Mouse (Mus musculus) layer of hippocampus, adult 2 months (tissue): ENCODE data around the gene Hnrnph3. TPM values are rescaled to one million over a fixed set of nuclear protein-coding genes. Genes with fewer than 3 reads are reported as not detected.
A peak's percentile ranks its signal among the peaks of the same experiment; 100 is the strongest.
"Not testable (repeated sequence)": the region's sequence is repeated elsewhere in the genome, so short reads cannot be mapped to it uniquely, and the experiment has no call there.

Experiments used
- DNase-seq, 2 experiments: peaks; one replicate each; pipeline ENCODE4 v3.0.0; 2022; ENCODE audit warnings: low spot score in 2 of 2
- H3K27ac ChIP-seq: fragments of 200-600 bp; 2 replicates; pipeline ENCODE4 v1.8.1; 2022
- H3K4me3 ChIP-seq: fragments of 200-600 bp; 2 replicates; pipeline ENCODE4 v1.8.1; 2022; ENCODE audit warnings: mild to moderate bottlenecking
- CTCF ChIP-seq: fragments of 200-600 bp; conservative IDR thresholded peaks from 2 replicates; pipeline ENCODE4 v1.8.1; 2022; ENCODE audit warnings: antibody characterized with exemption, mild to moderate bottlenecking, moderate library complexity
- long read RNA-seq, 2 experiments: library from polyadenylated mRNA; stranded (forward); transcript quantifications; one replicate each; pipeline ENCODE4 v2.0.0; 2021; ENCODE audit warnings: borderline mapping rate in 2 of 2
- total RNA-seq, 2 experiments: library from RNA; stranded (reverse); gene quantifications; 2 replicates each; pipeline ENCODE4 v1.2.3; 2021

Hnrnph3 gene
- 10 to 100 TPM; 51.1 to 65.3 TPM for total RNA-seq
- long read RNA-seq, experiment 1, transcript Hnrnph3-201 (10 exons, 2,213 nt): major isoform, 10 of 32 reads
- long read RNA-seq, experiment 1, partial matches to known transcripts: 4 of 32 reads
- long read RNA-seq, experiment 1, other reads (novel, unspliced or antisense): 15 of 32 reads
- long read RNA-seq, experiment 2, transcript Hnrnph3-201 (10 exons, 2,213 nt): major isoform, 9 of 34 reads
- long read RNA-seq, experiment 2, partial matches to known transcripts: 8 of 34 reads
- long read RNA-seq, experiment 2, other reads (novel, unspliced or antisense): 11 of 34 reads

DNA sequence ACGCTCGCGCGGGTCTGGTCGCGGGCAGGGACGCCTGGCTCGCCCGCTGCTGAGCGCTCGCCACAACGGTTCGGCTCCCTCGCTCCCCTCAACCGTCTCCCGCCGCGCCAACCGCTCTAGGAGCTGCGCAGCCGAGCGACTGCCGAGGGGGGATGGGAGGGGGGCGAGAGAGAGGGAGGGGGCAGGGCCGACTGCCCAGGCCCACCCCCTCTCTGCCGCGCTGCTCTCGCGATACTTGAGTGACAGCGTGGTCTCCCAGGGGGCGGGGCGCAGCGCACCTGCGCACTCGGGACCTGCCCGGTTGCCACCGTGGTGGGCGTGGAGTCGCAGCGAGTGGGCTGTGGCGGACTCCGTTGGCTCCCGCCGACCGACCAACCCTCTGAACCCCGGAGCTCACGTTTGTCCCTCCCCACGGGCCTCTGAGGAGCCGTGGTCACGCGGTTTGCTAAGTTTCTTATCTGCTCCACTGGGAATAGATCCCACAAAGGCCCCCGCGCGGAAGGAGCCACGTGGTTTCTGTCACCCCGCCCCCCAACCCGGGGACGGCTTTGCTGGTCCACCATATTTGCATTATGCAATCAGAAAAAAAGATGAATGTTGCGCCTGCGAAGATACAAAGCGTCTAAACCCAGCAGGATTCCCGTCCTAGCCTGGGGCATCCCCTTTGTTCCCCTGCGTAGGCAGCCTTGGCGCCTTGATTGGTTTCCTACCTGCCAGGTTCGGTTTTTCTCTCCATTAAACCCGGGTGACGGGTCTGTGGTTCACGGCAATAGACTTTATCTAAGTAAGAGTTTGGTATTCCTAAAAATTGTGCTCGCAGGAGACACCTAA lies at the start of gene Hnrnph3, which contains the start of gene Pbld2:
Hnrnph3 (minus strand) TSS at position 469 of the 831 bp plus-strand sequence.
Pbld2 (plus strand) TSS at position 567 of the 831 bp plus-strand sequence.
- peak within 1 kb of the TSS; percentile 72 for H3K4me3 ChIP-seq
- peak; percentile 97 to 99 for DNase-seq
- no peak for TF ChIP-seq CTCF
- peak within 1 kb of the TSS; percentile 99 for H3K27ac ChIP-seq

DNA sequence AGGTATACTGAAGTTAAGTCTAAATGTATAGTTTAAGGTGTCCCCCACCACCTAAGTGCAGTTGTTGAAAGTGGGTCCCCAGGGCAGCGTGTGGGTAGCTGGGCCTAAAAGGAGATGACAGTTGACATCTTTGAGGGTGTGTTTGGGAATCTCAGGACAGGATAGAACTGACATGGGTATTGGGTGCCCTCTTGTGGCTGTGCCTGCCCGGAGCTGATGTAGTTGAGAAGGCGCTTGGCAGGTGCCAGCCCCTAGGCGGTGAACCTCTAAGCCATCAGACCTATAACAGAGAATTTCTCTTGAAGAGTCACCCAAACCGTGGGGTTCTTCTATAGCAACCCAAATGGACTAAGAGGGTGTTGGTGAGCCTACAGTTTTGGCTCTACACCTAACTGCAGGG lies 42.0 kb upstream of the Hnrnph3 start:
- Histone ChIP-seq H3K27ac (no peak overlapping the region), H3K4me3 (no peak overlapping the region)
- peak; percentile 94; the same call in 1 of the 2 replicates for TF ChIP-seq CTCF
- peak; percentile 72 to 83 for DNase-seq

DNA sequence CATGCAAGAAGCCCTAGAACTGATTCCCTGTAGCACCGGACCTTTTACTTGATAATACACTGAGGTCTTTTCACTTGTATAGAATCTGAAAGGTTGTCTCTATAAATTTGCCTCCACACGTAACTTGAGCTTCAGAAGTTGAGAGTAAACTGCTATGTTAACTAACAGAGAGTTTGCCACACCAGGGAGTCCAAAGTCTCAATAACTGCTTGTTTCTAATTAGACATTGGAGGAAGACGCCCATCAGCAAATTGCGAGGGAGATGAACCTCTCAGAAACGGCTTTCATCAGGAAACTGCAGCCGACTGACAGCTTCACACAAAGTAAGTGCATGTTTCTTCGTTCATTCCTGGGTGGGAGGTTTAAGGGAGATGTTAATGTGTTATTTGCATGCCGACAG lies 41.5 kb upstream of the Hnrnph3 start:
- Histone ChIP-seq H3K4me3 (no peak overlapping the region), H3K27ac (no peak overlapping the region)
- TF ChIP-seq CTCF: no peak
- DNase-seq: no peak

DNA sequence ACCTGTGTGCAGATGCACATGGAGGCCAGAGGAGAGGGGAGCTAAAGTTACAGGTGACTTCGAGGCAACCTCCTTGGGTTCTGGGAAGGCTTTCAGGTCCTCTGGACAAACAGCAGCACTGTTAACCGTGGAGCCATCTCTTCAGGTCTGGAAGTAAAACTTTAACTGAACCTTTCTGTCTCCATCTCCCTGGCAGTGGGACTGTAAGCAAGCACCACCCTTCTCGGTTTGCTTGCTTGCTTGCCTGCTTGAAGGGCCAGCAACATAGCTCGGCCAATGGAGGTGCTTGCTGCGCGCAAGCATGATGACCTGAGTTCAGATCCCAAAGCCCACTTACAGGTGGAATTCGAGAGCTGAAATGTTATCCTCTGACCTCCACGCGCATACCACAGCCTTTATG lies 40.5 kb upstream of the Hnrnph3 start:
- no peak for DNase-seq
- no peak for TF ChIP-seq CTCF
- Histone ChIP-seq H3K27ac (no peak overlapping the region), H3K4me3 (no peak overlapping the region)

DNA sequence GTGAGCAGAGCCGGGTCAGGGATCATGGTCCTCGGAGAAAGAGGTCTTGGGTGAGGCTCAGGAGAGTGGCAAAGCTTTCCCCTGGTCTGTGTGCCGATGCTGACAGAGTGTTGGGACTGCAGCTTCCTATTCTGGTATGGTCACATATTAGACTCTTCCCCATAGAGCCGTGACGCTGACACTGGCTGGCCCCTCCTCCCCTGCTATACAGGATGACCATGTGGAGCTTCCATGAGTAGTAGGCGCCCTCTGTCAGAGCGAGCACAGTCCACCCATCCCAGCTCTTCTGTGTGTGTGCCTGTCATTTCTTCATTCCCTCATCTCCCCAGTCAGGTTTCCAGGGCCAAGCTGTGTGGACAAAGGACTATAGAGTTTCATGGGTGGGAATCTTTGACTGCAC lies 39.3 kb upstream of the Hnrnph3 start:
- no peak overlapping the region for H3K27ac ChIP-seq
- TF ChIP-seq CTCF: no peak
- no peak for DNase-seq
- H3K4me3 ChIP-seq: no peak overlapping the region

DNA sequence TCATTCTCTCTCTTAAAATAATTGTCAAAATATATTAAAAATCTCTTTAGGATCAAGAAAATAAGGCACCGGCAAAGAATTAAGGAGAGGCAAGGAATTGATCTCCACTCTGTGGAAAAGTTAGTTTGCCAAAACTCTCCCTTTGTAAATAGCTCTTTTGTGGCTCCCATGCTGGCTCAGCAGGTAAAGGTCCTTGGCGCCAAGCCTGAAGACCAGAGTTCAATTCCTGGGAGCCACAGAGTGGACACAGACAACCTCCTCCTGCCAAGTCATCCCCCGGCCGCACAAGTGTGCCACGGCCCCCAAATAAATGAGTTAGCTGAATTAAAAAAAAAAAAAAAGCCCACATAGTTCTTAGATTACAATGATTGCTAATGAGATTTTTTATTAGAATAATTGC lies 38.7 kb upstream of the Hnrnph3 start:
- Histone ChIP-seq H3K4me3 (no peak overlapping the region), H3K27ac (no peak overlapping the region)
- TF ChIP-seq CTCF: no peak
- DNase-seq: no peak

DNA sequence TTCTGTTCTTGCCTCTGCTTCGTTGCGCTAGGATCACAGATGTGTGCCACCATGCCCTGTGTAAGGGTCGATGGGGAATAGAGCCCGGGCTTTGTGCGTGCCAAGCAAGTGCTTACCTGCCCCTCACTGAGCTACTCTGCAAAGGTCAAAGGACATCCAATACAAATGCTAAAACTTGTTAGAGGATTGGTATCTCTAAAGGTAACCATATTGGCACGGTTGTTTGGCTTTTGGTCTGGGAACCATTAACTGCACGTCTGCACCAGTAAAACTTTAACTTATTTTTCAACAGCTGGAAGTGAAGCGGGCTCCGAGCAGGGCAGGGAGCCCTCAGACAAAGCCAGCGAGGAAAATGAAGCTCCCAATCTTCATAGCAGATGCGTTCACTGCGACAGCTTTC lies 37.2 kb upstream of the Hnrnph3 start:
- DNase-seq: no peak
- Histone ChIP-seq H3K27ac (no peak overlapping the region), H3K4me3 (no peak overlapping the region)
- TF ChIP-seq CTCF: no peak

DNA sequence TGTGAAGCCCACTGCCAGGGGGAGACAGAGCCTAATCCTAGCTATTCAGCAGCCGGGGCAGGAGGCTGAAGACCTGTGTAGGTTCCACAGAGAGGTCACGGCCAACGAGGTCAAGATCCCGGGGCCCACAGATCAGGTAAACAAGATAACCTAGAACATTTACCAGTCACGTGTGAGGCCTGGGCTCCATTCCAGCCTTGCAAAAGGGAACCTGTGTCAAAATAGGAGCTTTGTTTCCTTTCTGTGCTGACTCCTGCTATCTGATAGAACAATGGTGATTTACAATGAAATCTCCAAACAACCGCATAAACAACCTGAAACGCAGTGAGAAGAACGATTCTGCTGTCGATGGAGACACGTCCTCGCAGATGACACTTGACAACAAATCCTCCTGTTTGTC lies 36.4 kb upstream of the Hnrnph3 start:
- Histone ChIP-seq H3K27ac (no peak overlapping the region), H3K4me3 (no peak overlapping the region)
- no peak for DNase-seq
- TF ChIP-seq CTCF: no peak

DNA sequence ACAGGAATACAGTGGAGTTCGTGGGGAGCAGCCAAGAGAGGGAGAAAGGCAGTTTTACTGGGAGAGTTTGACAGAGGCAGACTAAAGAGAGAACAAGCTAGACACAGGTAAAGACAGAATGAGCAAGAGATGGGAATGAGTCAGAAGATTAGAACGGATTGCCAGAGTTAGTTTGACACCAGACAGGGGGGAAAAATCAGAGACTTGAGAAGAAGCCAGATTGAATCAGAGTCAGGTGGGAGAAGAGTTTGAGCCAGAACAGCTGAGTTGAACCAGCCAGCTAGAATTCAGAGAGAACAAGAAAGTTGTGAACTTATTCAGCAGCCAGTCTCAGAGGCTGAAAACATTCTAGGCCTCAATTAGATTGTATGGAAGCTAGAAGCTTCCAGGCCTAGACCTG lies 35.8 kb upstream of the Hnrnph3 start, which contains the start of gene Pbld1:
Pbld1 (plus strand) TSS at position 301 of the 400 bp plus-strand sequence.
- Histone ChIP-seq H3K27ac (no peak within 1 kb of the TSS), H3K4me3 (no peak within 1 kb of the TSS)
- no peak for TF ChIP-seq CTCF
- DNase-seq: no peak

DNA sequence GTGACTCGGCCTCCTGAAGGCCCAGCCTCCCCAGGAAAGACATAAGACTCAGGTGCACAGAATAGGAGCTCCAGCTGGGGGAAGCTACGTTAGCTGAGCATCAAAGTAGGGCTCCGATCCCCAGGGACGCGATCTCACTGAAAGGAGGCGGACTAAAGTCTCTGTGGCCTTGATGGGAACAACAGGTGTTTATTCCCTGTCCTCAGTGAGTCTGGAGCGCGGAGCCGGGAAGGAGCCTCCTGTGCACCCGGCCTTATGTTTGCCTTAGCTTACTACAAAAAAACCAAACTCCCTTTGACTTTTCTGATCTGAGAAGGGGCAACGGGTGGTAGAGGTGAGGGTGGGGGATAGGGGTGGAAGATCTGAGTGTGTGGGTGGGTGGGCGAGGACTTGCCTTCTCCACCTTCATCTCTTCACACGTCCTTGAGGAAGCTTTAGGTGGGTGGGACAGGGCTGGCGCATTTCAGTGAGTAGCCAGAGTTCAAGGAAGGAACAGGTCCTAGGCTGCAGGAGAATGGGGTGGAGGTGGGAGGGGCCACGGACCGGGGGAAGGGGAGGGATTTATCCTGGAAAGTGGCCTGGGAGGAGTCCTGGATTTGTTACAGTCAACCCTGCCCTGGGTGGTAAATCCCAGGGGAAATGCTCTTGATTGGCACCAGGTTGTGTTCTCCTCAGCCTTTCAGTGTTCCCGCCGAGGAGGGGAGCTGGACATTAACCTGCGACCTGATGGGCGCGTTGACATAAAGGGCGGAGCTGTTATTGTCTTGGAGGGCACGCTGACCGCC lies 33.1 kb upstream of the Hnrnph3 start:
- no peak overlapping the region for H3K27ac ChIP-seq
- no peak for TF ChIP-seq CTCF
- no peak for DNase-seq
- H3K4me3 ChIP-seq: no peak overlapping the region

DNA sequence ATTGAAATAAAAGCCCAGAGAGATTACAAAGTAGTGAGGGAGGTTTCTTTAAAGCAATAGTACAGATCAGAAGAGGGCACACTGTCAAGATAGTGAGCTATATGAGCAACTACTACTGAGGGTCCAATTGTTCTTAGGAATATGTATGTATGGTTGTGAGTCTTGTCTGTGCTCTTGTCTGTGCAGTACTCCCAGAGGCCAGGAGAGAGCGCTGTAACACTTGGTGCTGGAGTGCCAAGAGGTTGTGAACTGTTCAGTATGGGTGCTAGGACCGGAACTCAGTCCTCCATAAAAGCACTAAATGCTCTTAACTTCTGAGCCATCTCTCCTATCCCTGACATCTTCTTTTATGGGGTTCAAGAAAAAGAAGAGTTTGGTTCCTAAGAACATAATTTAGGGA lies 30.6 kb upstream of the Hnrnph3 start:
- Histone ChIP-seq H3K27ac (no peak overlapping the region), H3K4me3 (no peak overlapping the region)
- DNase-seq: no peak
- TF ChIP-seq CTCF: peak; percentile 33

DNA sequence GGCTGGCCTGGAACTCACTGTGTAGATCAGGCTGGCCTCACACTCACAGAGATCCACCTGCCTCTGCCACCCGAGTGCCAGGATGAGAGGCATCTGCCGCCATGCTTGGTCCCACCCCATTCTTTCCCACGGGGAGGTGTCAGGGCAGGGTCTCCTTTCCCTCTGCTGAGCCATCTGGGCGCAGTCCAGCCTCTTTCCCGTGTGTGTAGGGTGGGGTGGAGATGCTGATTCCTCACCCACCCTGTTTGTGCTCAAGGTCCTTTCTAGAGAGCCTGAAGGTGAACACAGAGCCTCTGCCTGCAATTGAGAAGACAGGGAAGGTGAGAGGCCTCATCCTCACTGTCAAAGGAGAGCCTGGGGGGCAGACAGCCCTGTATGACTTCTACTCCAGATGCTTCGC lies 30.1 kb upstream of the Hnrnph3 start:
- DNase-seq, H3K4me3 ChIP-seq, H3K27ac ChIP-seq: not testable (repeated sequence)

DNA sequence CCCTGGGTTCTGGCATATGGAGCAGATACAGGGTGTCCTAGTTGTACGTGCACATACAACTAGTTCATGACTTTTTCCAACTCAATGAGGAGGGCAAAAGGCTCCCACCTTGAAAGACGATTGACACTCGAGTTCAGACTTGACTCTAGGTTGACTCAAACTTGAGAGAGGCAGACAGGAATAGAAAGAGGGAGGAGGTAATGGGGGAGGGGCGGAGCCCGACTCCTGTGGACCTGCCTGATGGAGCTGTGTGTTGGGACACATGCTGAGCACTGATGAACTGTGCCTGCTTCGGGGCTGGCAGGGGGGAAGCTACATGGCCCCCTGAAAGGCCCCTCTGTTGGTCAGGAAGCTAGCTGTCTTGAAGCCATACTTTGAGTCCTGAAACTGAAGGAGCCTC lies 29.0 kb upstream of the Hnrnph3 start:
- Histone ChIP-seq H3K4me3 (no peak overlapping the region), H3K27ac (no peak overlapping the region)
- DNase-seq: no peak
- TF ChIP-seq CTCF: no peak
